Mouse (Mus musculus): Measurements from ENCODE around the gene Gabbr2.

Gabbr2 gene

GRCm38 (mm10) chr4:46988824-46989223 lies 2.8 kb downstream of the Gabbr2 start:
- DNase-seq (ENCODE audit: low read depth, low spot score) = no peak

GRCm38 (mm10) chr4:46988257-46988656 lies 3.4 kb downstream of the Gabbr2 start:
- DNase-seq (ENCODE audit: low read depth, low spot score) = no peak

- DNase-seq (ENCODE audit: low read depth, low spot score) = no peak
Measured at GRCm38 (mm10) chr4:46987809-46988208, 3.9 kb downstream of the Gabbr2 start.

GRCm38 (mm10) chr4:46986054-46986453 lies 5.6 kb downstream of the Gabbr2 start:
- no peak for DNase-seq (ENCODE audit: low read depth, low spot score)

- DNase-seq (ENCODE audit: low read depth, low spot score) = no peak
Measured at GRCm38 (mm10) chr4:46982912-46983311, 8.8 kb downstream of the Gabbr2 start.

- DNase-seq (ENCODE audit: low read depth, low spot score) = no peak
Measured at GRCm38 (mm10) chr4:46982094-46982493, 9.6 kb downstream of the Gabbr2 start.

GRCm38 (mm10) chr4:46978371-46978770 lies 13.3 kb downstream of the Gabbr2 start:
- DNase-seq (ENCODE audit: low read depth, low spot score) = no peak

GRCm38 (mm10) chr4:46977161-46977560 lies 14.5 kb downstream of the Gabbr2 start:
- DNase-seq (ENCODE audit: low read depth, low spot score) = no peak

- no peak for DNase-seq (ENCODE audit: low read depth, low spot score)
Measured at GRCm38 (mm10) chr4:46976671-46977071, 15.0 kb downstream of the Gabbr2 start.

GRCm38 (mm10) chr4:46973322-46973721 lies 18.4 kb downstream of the Gabbr2 start:
- no peak for DNase-seq (ENCODE audit: low read depth, low spot score)

GRCm38 (mm10) chr4:46967981-46968380 lies 23.7 kb downstream of the Gabbr2 start:
- no peak for DNase-seq (ENCODE audit: low read depth, low spot score)

GRCm38 (mm10) chr4:46966551-46966950 lies 25.1 kb downstream of the Gabbr2 start:
- no peak for DNase-seq (ENCODE audit: low read depth, low spot score)

GRCm38 (mm10) chr4:46961403-46961802 lies 30.3 kb downstream of the Gabbr2 start:
- DNase-seq (ENCODE audit: low read depth, low spot score) = no peak

GRCm38 (mm10) chr4:46960208-46960607 lies 31.5 kb downstream of the Gabbr2 start:
- DNase-seq (ENCODE audit: low read depth, low spot score) = no peak

- DNase-seq (ENCODE audit: low read depth, low spot score) = no peak
Measured at GRCm38 (mm10) chr4:46959776-46960175, 31.9 kb downstream of the Gabbr2 start.

GRCm38 (mm10) chr4:46957955-46958354 lies 33.7 kb downstream of the Gabbr2 start:
- DNase-seq (ENCODE audit: low read depth, low spot score) = no peak

- DNase-seq (ENCODE audit: low read depth, low spot score) = no peak
Measured at GRCm38 (mm10) chr4:46956966-46957365, 34.7 kb downstream of the Gabbr2 start.

- DNase-seq (ENCODE audit: low read depth, low spot score) = no peak
Measured at GRCm38 (mm10) chr4:46953021-46953420, 38.7 kb downstream of the Gabbr2 start.

GRCm38 (mm10) chr4:46952562-46952961 lies 39.1 kb downstream of the Gabbr2 start:
- DNase-seq (ENCODE audit: low read depth, low spot score) = no peak

GRCm38 (mm10) chr4:46934291-46934690 lies 57.4 kb downstream of the Gabbr2 start:
- DNase-seq (ENCODE audit: low read depth, low spot score) = no peak

GRCm38 (mm10) chr4:46933590-46933989 lies 58.1 kb downstream of the Gabbr2 start:
- DNase-seq (ENCODE audit: low read depth, low spot score) = no peak

- no peak for DNase-seq (ENCODE audit: low read depth, low spot score)
Measured at GRCm38 (mm10) chr4:46931706-46932397, 59.8 kb downstream of the Gabbr2 start.

- DNase-seq (ENCODE audit: low read depth, low spot score) = no peak
Measured at GRCm38 (mm10) chr4:46928112-46928511, 63.6 kb downstream of the Gabbr2 start.

GRCm38 (mm10) chr4:46919144-46919543 lies 72.5 kb downstream of the Gabbr2 start:
- DNase-seq (ENCODE audit: low read depth, low spot score) = peak; percentile 6
